Mouse (Mus musculus) hindbrain, embryonic 10.5 days (tissue): ENCODE results near the gene Glud1. TPM values are rescaled to one million over a fixed set of nuclear protein-coding genes. Genes with fewer than 3 reads are reported as not detected.

Experiments used
- DNase-seq: peaks from one replicate; pipeline ENCODE4 v3.0.0-alpha.2; 2017; ENCODE audit warnings: low spot score
- H3K27ac ChIP-seq: fragments of 300-500 bp; sonication (generic); 2 replicates; pipeline ENCODE4 v1.5.1; 2016; ENCODE audit warnings: mild to moderate bottlenecking, moderate library complexity
- H3K27me3 ChIP-seq: fragments of 300-500 bp; sonication (generic); 2 replicates; pipeline ENCODE4 v1.6.1; 2016; ENCODE audit warnings: mild to moderate bottlenecking; ENCODE audit not compliant: poor library complexity, insufficient read depth, severe bottlenecking
- H3K36me3 ChIP-seq: fragments of 300-500 bp; sonication (generic); 2 replicates; pipeline ENCODE4 v1.6.1; 2016; ENCODE audit warnings: mild to moderate bottlenecking, moderate library complexity
- H3K4me1 ChIP-seq: fragments of 300-500 bp; sonication (generic); replicated peaks from 2 replicates; pipeline ENCODE4 v1.6.1; 2016; ENCODE audit warnings: mild to moderate bottlenecking
- H3K4me3 ChIP-seq: fragments of 300-500 bp; sonication (generic); 2 replicates; pipeline ENCODE4 v1.5.1; 2016; ENCODE audit warnings: mild to moderate bottlenecking, moderate library complexity
- H3K9me3 ChIP-seq: fragments of 300-500 bp; sonication (generic); 2 replicates; pipeline ENCODE4 v1.6.1; 2016; ENCODE audit warnings: mild to moderate bottlenecking, moderate library complexity
- WGBS: fragments of 180-500 bp; shearing (Covaris S2); methylation state at CpG from one replicate; pipeline ENCODE4 v1.1.7; 2016; 5-methylcytosine and 5-hydroxymethylcytosine counted together
- polyA plus RNA-seq: library from polyadenylated mRNA; unstranded; fragments of >200 nt; fragmentation: Nextera tagmentation; extraction: Ambion mirVana; gene quantifications from 2 replicates; pipeline ENCODE4 v1.2.1, GENCODE M21; 2016

Glud1 gene
- polyA plus RNA-seq, 1 experiment from 2014 or later = 82.0 TPM

- H3K9me3 ChIP-seq = no peaks in the 10 kb centered on the region
- peaks cover 42% of the 10 kb centered on the region for H3K36me3 ChIP-seq
- H3K4me1 ChIP-seq = peaks cover 4% of the 10 kb centered on the region; the same call in 1 of the 2 replicates
- H3K4me3 ChIP-seq = no peak overlapping the region
- H3K27ac ChIP-seq = peak overlapping the region; percentile 24; the same call in 1 of the 2 replicates
- H3K27me3 ChIP-seq = no peaks in the 10 kb centered on the region
- no peak for DNase-seq
- 65% methylated on average over 12 of the region's 12 CpGs for WGBS
These were observed 35.4 kb downstream of the Glud1 start for GRCm38 (mm10) chr14:34345771-34346566.

GRCm38 (mm10) chr14:34347084-34347483 lies 36.6 kb downstream of the Glud1 start:
- no peak overlapping the region for H3K27ac ChIP-seq
- H3K4me3 ChIP-seq = no peak overlapping the region
- H3K9me3 ChIP-seq = no peaks in the 10 kb centered on the region
- 95% methylated on average over 5 of the region's 5 CpGs for WGBS
- H3K4me1 ChIP-seq = peaks cover 9% of the 10 kb centered on the region
- DNase-seq = no peak
- H3K36me3 ChIP-seq = peaks cover 31% of the 10 kb centered on the region
- no peaks in the 10 kb centered on the region for H3K27me3 ChIP-seq

- Histone ChIP-seq H3K9me3 (no peaks in the 10 kb centered on the region), H3K4me3 (no peak overlapping the region), H3K36me3 (peaks cover 19% of the 10 kb centered on the region), H3K27ac (no peak overlapping the region), H3K4me1 (peaks cover 11% of the 10 kb centered on the region), H3K27me3 (no peaks in the 10 kb centered on the region)
- no peak for DNase-seq
- 87% methylated on average over 7 of the region's 7 CpGs for WGBS
These were observed 37.8 kb downstream of the Glud1 start for GRCm38 (mm10) chr14:34348301-34348700.

- WGBS = 86% methylated on average over 8 of the region's 8 CpGs
- no peak for DNase-seq
- no peak overlapping the region for H3K27ac ChIP-seq
- no peaks in the 10 kb centered on the region for H3K27me3 ChIP-seq
- peaks cover 14% of the 10 kb centered on the region for H3K36me3 ChIP-seq
- H3K9me3 ChIP-seq = no peaks in the 10 kb centered on the region
- peaks cover 11% of the 10 kb centered on the region for H3K4me1 ChIP-seq
- H3K4me3 ChIP-seq = no peak overlapping the region
These were observed 38.5 kb downstream of the Glud1 start for GRCm38 (mm10) chr14:34349007-34349406.

GRCm38 (mm10) chr14:34351660-34352059 lies 41.1 kb downstream of the Glud1 start:
- 60% methylated on average over 3 of the region's 3 CpGs for WGBS
- Histone ChIP-seq H3K4me3 (no peak overlapping the region), H3K4me1 (peaks cover 14% of the 10 kb centered on the region), H3K27ac (no peak overlapping the region), H3K27me3 (no peaks in the 10 kb centered on the region), H3K36me3 (no peaks in the 10 kb centered on the region), H3K9me3 (no peaks in the 10 kb centered on the region)
- no peak for DNase-seq

GRCm38 (mm10) chr14:34352523-34352922 lies 42.0 kb downstream of the Glud1 start:
- DNase-seq = no peak
- H3K4me3 ChIP-seq = no peak overlapping the region
- no peaks in the 10 kb centered on the region for H3K27me3 ChIP-seq
- peaks cover 14% of the 10 kb centered on the region for H3K4me1 ChIP-seq
- H3K36me3 ChIP-seq = no peaks in the 10 kb centered on the region
- 79% methylated on average over 6 of the region's 6 CpGs for WGBS
- H3K9me3 ChIP-seq = no peaks in the 10 kb centered on the region
- no peak overlapping the region for H3K27ac ChIP-seq

GRCm38 (mm10) chr14:34353326-34353725 lies 42.8 kb downstream of the Glud1 start:
- no peak for DNase-seq
- Histone ChIP-seq H3K9me3 (no peaks in the 10 kb centered on the region), H3K36me3 (no peaks in the 10 kb centered on the region), H3K27ac (no peak overlapping the region), H3K4me3 (no peak overlapping the region), H3K27me3 (no peaks in the 10 kb centered on the region), H3K4me1 (peaks cover 14% of the 10 kb centered on the region)
- 94% methylated on average over 3 of the region's 3 CpGs for WGBS

- Histone ChIP-seq H3K9me3 (no peaks in the 10 kb centered on the region), H3K36me3 (no peaks in the 10 kb centered on the region), H3K4me1 (peaks cover 14% of the 10 kb centered on the region), H3K27ac (no peak overlapping the region), H3K4me3 (no peak overlapping the region), H3K27me3 (no peaks in the 10 kb centered on the region)
- 82% methylated on average over 4 of the region's 4 CpGs for WGBS
- DNase-seq = no peak
These were observed 43.9 kb downstream of the Glud1 start for GRCm38 (mm10) chr14:34354456-34354855.

- 76% methylated on average over 6 of the region's 6 CpGs for WGBS
- H3K27me3 ChIP-seq = no peaks in the 10 kb centered on the region
- H3K36me3 ChIP-seq = no peaks in the 10 kb centered on the region
- no peak for DNase-seq
- no peak within 1 kb of the TSS for H3K27ac ChIP-seq
- peaks cover 14% of the 10 kb centered on the region for H3K4me1 ChIP-seq
- no peak within 1 kb of the TSS for H3K4me3 ChIP-seq
- H3K9me3 ChIP-seq = no peaks in the 10 kb centered on the region
These were observed 44.8 kb downstream of the Glud1 start, which contains the start of gene Fam25c for GRCm38 (mm10) chr14:34355301-34355700. Gene Fam25c, minus strand, starts transcription at chr14:34355433.

GRCm38 (mm10) chr14:34357671-34358455 lies 47.3 kb downstream of the Glud1 start:
- Histone ChIP-seq H3K27ac (no peak overlapping the region), H3K27me3 (peaks cover 9% of the 10 kb centered on the region), H3K9me3 (no peaks in the 10 kb centered on the region), H3K4me3 (no peak overlapping the region), H3K4me1 (peaks cover 6% of the 10 kb centered on the region), H3K36me3 (no peaks in the 10 kb centered on the region)
- WGBS = 84% methylated on average over 7 of the region's 7 CpGs
- no peak for DNase-seq

GRCm38 (mm10) chr14:34359676-34360244 lies 49.2 kb downstream of the Glud1 start:
- peaks cover 18% of the 10 kb centered on the region for H3K4me1 ChIP-seq
- H3K9me3 ChIP-seq = no peaks in the 10 kb centered on the region
- peaks cover 16% of the 10 kb centered on the region for H3K27me3 ChIP-seq
- H3K27ac ChIP-seq = no peak overlapping the region
- DNase-seq = no peak
- 46% methylated on average over 5 of the region's 5 CpGs for WGBS
- no peaks in the 10 kb centered on the region for H3K36me3 ChIP-seq
- no peak overlapping the region for H3K4me3 ChIP-seq

GRCm38 (mm10) chr14:34360251-34360650 lies 49.7 kb downstream of the Glud1 start:
- DNase-seq = no peak
- Histone ChIP-seq H3K9me3 (no peaks in the 10 kb centered on the region), H3K4me1 (peaks cover 13% of the 10 kb centered on the region), H3K36me3 (no peaks in the 10 kb centered on the region), H3K27ac (no peak overlapping the region), H3K27me3 (peaks cover 16% of the 10 kb centered on the region), H3K4me3 (no peak overlapping the region)
- WGBS = 51% methylated on average over 6 of the region's 6 CpGs

GRCm38 (mm10) chr14:34362135-34362534 lies 51.6 kb downstream of the Glud1 start:
- H3K36me3 ChIP-seq = no peaks in the 10 kb centered on the region
- peaks cover 16% of the 10 kb centered on the region for H3K27me3 ChIP-seq
- H3K4me1 ChIP-seq = peaks cover 12% of the 10 kb centered on the region
- 81% methylated on average over 4 of the region's 4 CpGs for WGBS
- H3K9me3 ChIP-seq = no peaks in the 10 kb centered on the region
- DNase-seq = no peak
- no peak overlapping the region for H3K27ac ChIP-seq
- no peak overlapping the region for H3K4me3 ChIP-seq
